Mouse (Mus musculus) bone marrow, adult 2 months (tissue): ENCODE data around the gene Nup62. TPM values are rescaled to one million over a fixed set of nuclear protein-coding genes. Genes with fewer than 3 reads are reported as not detected.
A peak's percentile ranks its signal among the peaks of the same experiment; 100 is the strongest.
"Not testable (repeated sequence)": the region's sequence is repeated elsewhere in the genome, so short reads cannot be mapped to it uniquely, and the experiment has no call there.

Source experiments
- H3K27ac ChIP-seq: fragments of 200-500 bp; 2 replicates; pipeline ENCODE4 v1.5.1; 2012; ENCODE audit warnings: low read depth, mild to moderate bottlenecking, control low read depth, inconsistent platforms, low read length; ENCODE audit not compliant: control insufficient read depth, poor library complexity, insufficient read depth
- H3K4me1 ChIP-seq: fragments of 200-500 bp; 2 replicates; pipeline ENCODE4 v1.6.1; 2011; ENCODE audit warnings: low read length; ENCODE audit not compliant: control insufficient read depth, insufficient read depth
- H3K4me3 ChIP-seq: fragments of 200-500 bp; replicated peaks from 2 replicates; pipeline ENCODE3; 2011; ENCODE audit warnings: mild to moderate bottlenecking, low read depth, low read length, control low read depth; ENCODE audit not compliant: control insufficient read depth
- CTCF ChIP-seq: fragments of 200-500 bp; IDR thresholded peaks from 2 replicates; pipeline ENCODE4 v1.5.1; 2011; ENCODE audit warnings: low read length, control low read depth; ENCODE audit not compliant: control insufficient read depth, insufficient read depth
- POLR2A ChIP-seq: fragments of 200-500 bp; IDR thresholded peaks from 2 replicates; pipeline ENCODE4 v1.6.1; 2011; ENCODE audit warnings: low read depth, mild to moderate bottlenecking, control low read depth, low read length, borderline replicate concordance; ENCODE audit not compliant: control insufficient read depth
- WGBS: fragments of 180-500 bp; shearing (Covaris S2); methylation state at CpG from one replicate; pipeline ENCODE4 v1.1.7; 2018; 5-methylcytosine and 5-hydroxymethylcytosine counted together
- polyA plus RNA-seq: library from polyadenylated mRNA; stranded (reverse); fragments of >200 nt; gene quantifications from 2 replicates; pipeline ENCODE4 v1.2.4, GENCODE M21; 2011; ENCODE audit warnings: low replicate concordance; ENCODE audit not compliant: missing spikeins, insufficient read depth, insufficient read length

Nup62 gene
- polyA plus RNA-seq, 1 experiment = 44.7 TPM

DNA sequence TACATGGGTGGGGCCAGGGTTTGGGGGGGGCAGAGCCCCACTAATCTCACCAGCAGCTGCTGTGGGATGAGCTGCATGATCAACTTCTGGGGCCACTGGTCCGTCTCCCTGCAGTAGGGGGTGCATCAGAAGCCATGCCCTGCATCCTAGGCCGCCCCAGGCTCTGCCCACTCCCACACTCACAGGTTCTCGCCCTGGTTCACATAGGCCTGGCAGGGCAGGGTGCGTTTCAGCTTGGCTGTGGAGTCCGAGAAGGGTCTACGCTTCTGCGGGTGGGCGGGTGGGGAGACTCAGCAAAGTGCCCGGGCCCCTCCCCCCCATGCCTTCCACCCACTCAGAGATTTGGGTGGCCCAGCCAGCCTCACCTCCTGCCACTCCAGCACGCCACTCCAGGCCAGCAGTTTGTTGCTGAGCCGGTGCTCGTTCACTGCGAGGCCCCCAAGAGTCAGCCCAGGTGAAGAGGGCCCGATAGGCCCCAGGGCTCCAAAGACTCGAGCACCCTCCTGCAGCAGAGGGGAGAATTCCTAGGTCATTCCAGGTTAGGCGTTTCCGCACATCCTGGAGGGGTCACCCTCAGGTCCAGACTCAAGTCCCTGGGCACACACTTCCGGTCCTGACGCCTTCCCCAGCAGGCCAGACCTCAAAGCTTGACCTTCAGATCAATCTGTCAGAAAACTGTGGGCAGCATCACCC is 51.3 kb downstream of the Nup62 start:
- Histone ChIP-seq H3K27ac (no peak overlapping the region), H3K4me3 (no peak overlapping the region), H3K4me1 (peaks cover 5% of the 10 kb centered on the region)
- 86% methylated on average over 19 of the region's 19 CpGs for WGBS
- no peak for TF ChIP-seq POLR2A
- no peak for TF ChIP-seq CTCF

- no peak overlapping the region for H3K27ac ChIP-seq
- TF ChIP-seq POLR2A = no peak
- TF ChIP-seq CTCF = no peak
- WGBS = 74% methylated on average over 9 of the region's 9 CpGs
- peaks cover 5% of the 10 kb centered on the region for H3K4me1 ChIP-seq
- no peak overlapping the region for H3K4me3 ChIP-seq
These were observed 51.9 kb downstream of the Nup62 start for GRCm38 (mm10) chr7:44867802-44868201.

DNA sequence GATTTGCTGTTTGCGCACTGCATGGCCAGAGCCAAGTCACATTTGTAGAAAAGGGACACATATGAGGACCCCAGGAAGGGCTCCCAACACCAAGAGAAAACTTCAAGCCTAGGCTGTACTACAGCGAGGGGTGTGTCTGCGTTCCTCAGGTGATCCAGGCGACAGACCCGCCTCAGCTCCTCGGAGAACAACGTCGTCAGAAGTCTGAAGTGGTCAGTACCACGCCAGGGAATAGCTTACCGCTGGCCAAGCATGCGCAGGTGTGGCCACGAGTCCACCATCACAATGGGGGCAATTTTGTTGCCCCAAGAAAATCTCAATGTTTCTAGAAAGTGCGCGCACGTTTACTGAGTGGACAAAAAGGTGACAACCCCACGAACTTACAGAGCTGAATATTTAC is 52.6 kb downstream of the Nup62 start:
- peaks cover 5% of the 10 kb centered on the region for H3K4me1 ChIP-seq
- H3K4me3 ChIP-seq = peak overlapping the region; percentile 15
- no peak for TF ChIP-seq CTCF
- no peak for TF ChIP-seq POLR2A
- 13% methylated on average over 16 of the region's 16 CpGs for WGBS
- H3K27ac ChIP-seq = no peak overlapping the region

- WGBS = under 1% methylated on average over 102 of the region's 108 CpGs
- Histone ChIP-seq H3K4me1 (peaks cover 5% of the 10 kb centered on the region), H3K27ac (peak overlapping the region; percentile 55), H3K4me3 (peak overlapping the region; percentile 58)
- TF ChIP-seq CTCF (no peak), POLR2A (no peak)
These were observed 53.2 kb downstream of the Nup62 start for GRCm38 (mm10) chr7:44868919-44869696.

- Histone ChIP-seq H3K27ac (peak within 1 kb of the TSS; percentile 55), H3K4me3 (peak within 1 kb of the TSS; percentile 58), H3K4me1 (peaks cover 5% of the 10 kb centered on the region)
- TF ChIP-seq POLR2A = no peak
- TF ChIP-seq CTCF = no peak
- WGBS = 6% methylated on average over 29 of the region's 29 CpGs
These were observed 54.0 kb downstream of the Nup62 start, which contains the start of gene Ptov1 for GRCm38 (mm10) chr7:44869697-44870528. Gene Ptov1 (minus strand): TSS chr7:44869788.

GRCm38 (mm10) chr7:44870614-44871013 is 54.7 kb downstream of the Nup62 start:
- no peak for TF ChIP-seq CTCF
- no peak for TF ChIP-seq POLR2A
- 85% methylated on average over 6 of the region's 6 CpGs for WGBS
- Histone ChIP-seq H3K4me1 (peaks cover 5% of the 10 kb centered on the region), H3K4me3 (no peak overlapping the region), H3K27ac (no peak overlapping the region)

GRCm38 (mm10) chr7:44871181-44871580 is 55.3 kb downstream of the Nup62 start:
- Histone ChIP-seq H3K27ac (no peak overlapping the region), H3K4me3 (no peak overlapping the region), H3K4me1 (peaks cover 3% of the 10 kb centered on the region)
- 77% methylated on average over 1 of the region's 1 CpGs for WGBS
- no peak for TF ChIP-seq CTCF
- no peak for TF ChIP-seq POLR2A

DNA sequence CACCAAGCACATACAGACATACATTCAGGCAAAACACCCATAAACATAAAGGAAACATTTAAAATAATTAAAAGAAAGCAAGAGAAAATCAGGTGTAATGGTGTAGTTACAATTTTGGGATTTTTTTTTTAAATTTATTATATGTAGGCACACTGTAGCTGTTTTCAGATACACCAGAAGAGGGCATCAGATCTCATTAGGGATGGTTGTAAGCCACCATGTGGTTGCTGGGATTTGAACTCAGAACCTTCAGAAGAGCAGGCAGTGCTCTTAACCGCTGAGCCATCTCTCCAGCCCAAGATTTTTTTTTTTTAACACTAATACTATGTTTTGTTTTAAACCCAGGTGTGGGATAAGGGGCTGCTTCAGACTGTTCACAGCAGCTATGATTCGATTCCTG is 55.9 kb downstream of the Nup62 start:
- 80% methylated on average over 2 of the region's 2 CpGs for WGBS
- H3K4me3 ChIP-seq, H3K4me1 ChIP-seq, H3K27ac ChIP-seq: not testable (repeated sequence)

GRCm38 (mm10) chr7:44877833-44878232 is 61.9 kb downstream of the Nup62 start:
- Histone ChIP-seq H3K27ac (no peak overlapping the region), H3K4me3 (no peak overlapping the region), H3K4me1 (no peaks in the 10 kb centered on the region)
- no peak for TF ChIP-seq CTCF
- TF ChIP-seq POLR2A = no peak
- WGBS = 82% methylated on average over 14 of the region's 14 CpGs

Other genes starting within 250 kb of the Nup62 start
- gene Napsa, start 243.7 kb upstream of the Nup62 start, polyA plus RNA-seq = 21.1 and 49.7 TPM in 2 replicates
- gene Kcnc3, start 225.4 kb upstream of the Nup62 start, polyA plus RNA-seq = 1.1 and 3.9 TPM in 2 replicates
- gene Myh14, start 145.2 kb upstream of the Nup62 start, polyA plus RNA-seq = 0.41 TPM in 1 of 2 replicates, not detected in the other
- not detected in 2 replicates for gene Izumo2, start 107.3 kb upstream of the Nup62 start, polyA plus RNA-seq
- gene Vrk3, start 67.7 kb upstream of the Nup62 start, polyA plus RNA-seq = 21.6 and 33.6 TPM in 2 replicates
- 0.99 and 2.3 TPM in 2 replicates for gene Zfp473, start 65.0 kb upstream of the Nup62 start, polyA plus RNA-seq
- gene Il4i1, start 299 bp downstream of the Nup62 start, polyA plus RNA-seq = 4.2 and 24.8 TPM in 2 replicates
- 24.5 and 32.7 TPM in 2 replicates for gene Atf5, start 570 bp downstream of the Nup62 start, polyA plus RNA-seq
- 28.2 and 48.0 TPM in 2 replicates for gene Akt1s1, start 32.9 kb downstream of the Nup62 start, polyA plus RNA-seq
- 24.5 and 49.2 TPM in 2 replicates for gene Tbc1d17, start 33.0 kb downstream of the Nup62 start, polyA plus RNA-seq
- 97.5 and 261 TPM in 2 replicates for gene Pnkp, start 41.1 kb downstream of the Nup62 start, polyA plus RNA-seq
- gene Ptov1, start 53.7 kb downstream of the Nup62 start, polyA plus RNA-seq = 51.3 and 96.4 TPM in 2 replicates
- gene Med25, start 76.6 kb downstream of the Nup62 start, polyA plus RNA-seq = 14.6 and 25.4 TPM in 2 replicates
- 7.0 and 21.8 TPM in 2 replicates for gene Fuz, start 80.0 kb downstream of the Nup62 start, polyA plus RNA-seq
- 43.5 and 60.3 TPM in 2 replicates for gene Ap2a1, start 113.4 kb downstream of the Nup62 start, polyA plus RNA-seq
- gene Tsks, start 127.1 kb downstream of the Nup62 start, polyA plus RNA-seq = not detected in 2 replicates
- 6.5 TPM in 2 replicates for gene Cpt1c, start 158.8 kb downstream of the Nup62 start, polyA plus RNA-seq
- 192 and 337 TPM in 2 replicates for gene Prmt1, start 170.5 kb downstream of the Nup62 start, polyA plus RNA-seq
- 71.4 and 165 TPM in 2 replicates for gene Irf3, start 181.6 kb downstream of the Nup62 start, polyA plus RNA-seq
- gene Bcl2l12, start 182.6 kb downstream of the Nup62 start, polyA plus RNA-seq = 28.9 and 40.8 TPM in 2 replicates
- 45.6 and 72.1 TPM in 2 replicates for gene Scaf1, start 200.3 kb downstream of the Nup62 start, polyA plus RNA-seq
- gene Rras, start 201.9 kb downstream of the Nup62 start, polyA plus RNA-seq = 11.0 and 14.9 TPM in 2 replicates
- gene Prr12, start 236.8 kb downstream of the Nup62 start, polyA plus RNA-seq = 8.6 and 14.3 TPM in 2 replicates
- 31.8 and 44.8 TPM in 2 replicates for gene Nosip, start 246.3 kb downstream of the Nup62 start, polyA plus RNA-seq
- 13.8 and 18.2 TPM in 2 replicates for gene Prrg2, start 246.6 kb downstream of the Nup62 start, polyA plus RNA-seq